Mouse (Mus musculus): ENCODE measurements at regions not wholly inside any gene's neighbourhood (a gene's known extent, or its start where the extent isn't known, plus 50 kb on each side); places are given as distances from the start of the nearest gene placed in this dataset.
"Not testable (repeated sequence)": the region's sequence is repeated elsewhere in the genome, so short reads cannot be mapped to it uniquely, and the experiment has no call there.

- Histone ChIP-seq H3K9me3 (no peaks in the 10 kb centered on the region), H3K36me3 (no peaks in the 10 kb centered on the region), H3K4me3 (no peak overlapping the region), H3K4me1 (peaks cover 24% of the 10 kb centered on the region), H3K27ac (peak overlapping the region; percentile 82), H3K9ac (peak overlapping the region; percentile 33), H3K4me2 (replicated peaks) (peak overlapping the region; percentile 16; the same call in 1 of the 2 replicates), H3K27me3 (replicated peaks) (no peaks in the 10 kb centered on the region)
- WGBS = 15% methylated on average over 11 of the region's 11 CpGs
- peak; percentile 66 for ATAC-seq (ENCODE audit: low FRiP score, low read depth)
These were observed 171.3 kb upstream of the Myt1l start for GRCm38 (mm10) chr12:29356681-29357397.

GRCm38 (mm10) chr12:29361236-29361635, 166.9 kb upstream of the Myt1l start:
- H3K27ac ChIP-seq = no peak overlapping the region
- H3K9ac ChIP-seq = no peak overlapping the region
- H3K9me3 ChIP-seq = no peaks in the 10 kb centered on the region
- no peak for ATAC-seq (ENCODE audit: low FRiP score, low read depth)
- H3K4me3 ChIP-seq = no peak overlapping the region
- H3K4me1 ChIP-seq = peaks cover 12% of the 10 kb centered on the region
- H3K36me3 ChIP-seq = no peaks in the 10 kb centered on the region
- H3K27me3 ChIP-seq (replicated peaks) = no peaks in the 10 kb centered on the region
- WGBS = 93% methylated on average over 6 of the region's 6 CpGs
- H3K4me2 ChIP-seq (replicated peaks) = no peak overlapping the region

- ATAC-seq (ENCODE audit: low FRiP score, low read depth) = 0 out of 2 replicates have a peak, but pooled peaks have one; percentile 8
These were observed 160.5 kb upstream of the Myt1l start for GRCm38 (mm10) chr12:29367741-29368106.

GRCm38 (mm10) chr12:29368107-29368819, 159.9 kb upstream of the Myt1l start:
- no peaks in the 10 kb centered on the region for H3K27me3 ChIP-seq (replicated peaks)
- H3K4me3 ChIP-seq = peak overlapping the region; percentile 3; the same call in 1 of the 2 replicates
- H3K4me1 ChIP-seq = peaks cover 22% of the 10 kb centered on the region
- H3K36me3 ChIP-seq = no peaks in the 10 kb centered on the region
- peak overlapping the region; percentile 53 for H3K4me2 ChIP-seq (replicated peaks)
- H3K27ac ChIP-seq = peak overlapping the region; percentile 76
- H3K9me3 ChIP-seq = no peaks in the 10 kb centered on the region
- peak; percentile 95 for ATAC-seq (ENCODE audit: low FRiP score, low read depth)
- 9% methylated on average over 19 of the region's 19 CpGs for WGBS
- H3K9ac ChIP-seq = peak overlapping the region; percentile 41

More at GRCm38 (mm10) chr12:29367741-29368106, 160.5 kb upstream of the Myt1l start:
- WGBS = 55% methylated on average over 3 of the region's 3 CpGs
- H3K9me3 ChIP-seq; H3K4me3 ChIP-seq; H3K27me3 ChIP-seq (replicated peaks); H3K36me3 ChIP-seq: not testable (repeated sequence)
- H3K4me2 ChIP-seq (replicated peaks) = peak overlapping the region; percentile 53
- peaks cover 22% of the 10 kb centered on the region for H3K4me1 ChIP-seq
- H3K27ac ChIP-seq = peak overlapping the region; percentile 76
- H3K9ac ChIP-seq = peak overlapping the region; percentile 30; the same call in 1 of the 2 replicates

GRCm38 (mm10) chr12:29368820-29369175, 159.4 kb upstream of the Myt1l start:
- H3K27me3 ChIP-seq (replicated peaks) = no peaks in the 10 kb centered on the region
- peak overlapping the region; percentile 53 for H3K4me2 ChIP-seq (replicated peaks)
- H3K36me3 ChIP-seq = no peaks in the 10 kb centered on the region
- ATAC-seq (ENCODE audit: low FRiP score, low read depth) = peak; percentile 52
- H3K4me3 ChIP-seq = peak overlapping the region; percentile 3; the same call in 1 of the 2 replicates
- 19% methylated on average over 5 of the region's 5 CpGs for WGBS
- H3K27ac ChIP-seq = peak overlapping the region; percentile 76
- H3K9me3 ChIP-seq = no peaks in the 10 kb centered on the region
- peaks cover 22% of the 10 kb centered on the region for H3K4me1 ChIP-seq
- H3K9ac ChIP-seq = peak overlapping the region; percentile 41; the same call in 1 of the 2 replicates

GRCm38 (mm10) chr12:29391756-29392155, 136.4 kb upstream of the Myt1l start:
- ATAC-seq (ENCODE audit: low FRiP score, low read depth) = no peak
- no peaks in the 10 kb centered on the region for H3K27me3 ChIP-seq (replicated peaks)
- no peak overlapping the region for H3K4me3 ChIP-seq
- no peaks in the 10 kb centered on the region for H3K36me3 ChIP-seq
- no peak overlapping the region for H3K4me2 ChIP-seq (replicated peaks)
- H3K4me1 ChIP-seq = no peaks in the 10 kb centered on the region
- no peaks in the 10 kb centered on the region for H3K9me3 ChIP-seq
- H3K9ac ChIP-seq = no peak overlapping the region
- no peak overlapping the region for H3K27ac ChIP-seq
- WGBS = 87% methylated on average over 5 of the region's 5 CpGs

GRCm38 (mm10) chr12:29394271-29394670, 133.9 kb upstream of the Myt1l start:
- WGBS = 76% methylated on average over 1 of the region's 1 CpGs
- no peaks in the 10 kb centered on the region for H3K4me1 ChIP-seq
- H3K27me3 ChIP-seq (replicated peaks) = no peaks in the 10 kb centered on the region
- no peaks in the 10 kb centered on the region for H3K36me3 ChIP-seq
- no peak overlapping the region for H3K9ac ChIP-seq
- ATAC-seq (ENCODE audit: low FRiP score, low read depth) = no peak
- H3K27ac ChIP-seq = no peak overlapping the region
- no peak overlapping the region for H3K4me3 ChIP-seq
- no peak overlapping the region for H3K4me2 ChIP-seq (replicated peaks)
- H3K9me3 ChIP-seq = no peaks in the 10 kb centered on the region

- Histone ChIP-seq H3K4me2 (replicated peaks) (no peak overlapping the region), H3K9ac (no peak overlapping the region), H3K27ac (no peak overlapping the region), H3K4me3 (no peak overlapping the region), H3K9me3 (no peaks in the 10 kb centered on the region), H3K27me3 (replicated peaks) (no peaks in the 10 kb centered on the region), H3K36me3 (no peaks in the 10 kb centered on the region), H3K4me1 (no peaks in the 10 kb centered on the region)
- WGBS = 18% methylated on average over 6 of the region's 6 CpGs
- no peak for ATAC-seq (ENCODE audit: low FRiP score, low read depth)
These were observed 133.3 kb upstream of the Myt1l start for GRCm38 (mm10) chr12:29394881-29395280.

- Histone ChIP-seq H3K27me3 (replicated peaks) (no peaks in the 10 kb centered on the region), H3K4me2 (replicated peaks) (no peak overlapping the region), H3K4me3 (no peak overlapping the region), H3K4me1 (no peaks in the 10 kb centered on the region), H3K9ac (no peak overlapping the region), H3K27ac (no peak overlapping the region), H3K9me3 (no peaks in the 10 kb centered on the region), H3K36me3 (no peaks in the 10 kb centered on the region)
- ATAC-seq (ENCODE audit: low FRiP score, low read depth) = no peak
- WGBS = 91% methylated on average over 14 of the region's 14 CpGs
These were observed 132.7 kb upstream of the Myt1l start for GRCm38 (mm10) chr12:29395401-29395982.

GRCm38 (mm10) chr12:29404434-29404833, 123.8 kb upstream of the Myt1l start:
- Histone ChIP-seq H3K36me3 (no peaks in the 10 kb centered on the region), H3K4me2 (replicated peaks) (no peak overlapping the region), H3K27ac (no peak overlapping the region), H3K4me3 (no peak overlapping the region), H3K9me3 (no peaks in the 10 kb centered on the region), H3K9ac (no peak overlapping the region), H3K4me1 (no peaks in the 10 kb centered on the region), H3K27me3 (replicated peaks) (no peaks in the 10 kb centered on the region)
- no peak for ATAC-seq (ENCODE audit: low FRiP score, low read depth)
- WGBS = 29% methylated on average over 1 of the region's 1 CpGs

- Histone ChIP-seq H3K27ac (no peak overlapping the region), H3K27me3 (replicated peaks) (no peaks in the 10 kb centered on the region), H3K9me3 (no peaks in the 10 kb centered on the region), H3K4me2 (replicated peaks) (no peak overlapping the region), H3K4me3 (no peak overlapping the region), H3K4me1 (no peaks in the 10 kb centered on the region), H3K9ac (no peak overlapping the region), H3K36me3 (no peaks in the 10 kb centered on the region)
- 90% methylated on average over 8 of the region's 8 CpGs for WGBS
- ATAC-seq (ENCODE audit: low FRiP score, low read depth) = no peak
These were observed 118.7 kb upstream of the Myt1l start for GRCm38 (mm10) chr12:29409336-29410055.

- H3K27ac ChIP-seq = no peak overlapping the region
- H3K4me2 ChIP-seq (replicated peaks) = no peak overlapping the region
- H3K9me3 ChIP-seq = no peaks in the 10 kb centered on the region
- no peaks in the 10 kb centered on the region for H3K4me1 ChIP-seq
- no peak overlapping the region for H3K9ac ChIP-seq
- ATAC-seq (ENCODE audit: low FRiP score, low read depth) = no peak
- H3K4me3 ChIP-seq = no peak overlapping the region
- 83% methylated on average over 3 of the region's 3 CpGs for WGBS
- H3K27me3 ChIP-seq (replicated peaks) = no peaks in the 10 kb centered on the region
- H3K36me3 ChIP-seq = no peaks in the 10 kb centered on the region
These were observed 94.2 kb upstream of the Myt1l start for GRCm38 (mm10) chr12:29433936-29434335.
